Mouse (Mus musculus) splenic B cell, adult 2 months (primary cell): Measurements from ENCODE around the gene Ccdc110.
A peak's percentile ranks its signal among the peaks of the same experiment; 100 is the strongest.

Experiments
- DNase-seq: peaks from one replicate; pipeline ENCODE4 v3.0.0-alpha.2; 2011; ENCODE audit warnings: low read depth, low spot score
- H3K27me3 ChIP-seq: 2 replicates; pipeline ENCODE4 v1.6.1; 2012; ENCODE audit warnings: mild to moderate bottlenecking, low read length, moderate library complexity, mixed read lengths; ENCODE audit not compliant: control insufficient read depth, poor library complexity, insufficient read depth, severe bottlenecking
- H3K36me3 ChIP-seq: 2 replicates; pipeline ENCODE4 v1.6.1; 2012; ENCODE audit warnings: mild to moderate bottlenecking, low read length, moderate library complexity, mixed read lengths; ENCODE audit not compliant: control insufficient read depth, poor library complexity, insufficient read depth, severe bottlenecking

The Ccdc110 gene

GRCm38 (mm10) chr8:45922116-45922515, 12.3 kb upstream of the Ccdc110 start:
- Histone ChIP-seq H3K36me3 (no peaks in the 10 kb centered on the region), H3K27me3 (no peaks in the 10 kb centered on the region)
- DNase-seq, result no peak

GRCm38 (mm10) chr8:45936986-45937385, 2.6 kb downstream of the Ccdc110 start:
- no peaks in the 10 kb centered on the region for H3K36me3 ChIP-seq
- no peaks in the 10 kb centered on the region; the same call in 1 of the 2 replicates for H3K27me3 ChIP-seq
- DNase-seq, result no peak

DNA sequence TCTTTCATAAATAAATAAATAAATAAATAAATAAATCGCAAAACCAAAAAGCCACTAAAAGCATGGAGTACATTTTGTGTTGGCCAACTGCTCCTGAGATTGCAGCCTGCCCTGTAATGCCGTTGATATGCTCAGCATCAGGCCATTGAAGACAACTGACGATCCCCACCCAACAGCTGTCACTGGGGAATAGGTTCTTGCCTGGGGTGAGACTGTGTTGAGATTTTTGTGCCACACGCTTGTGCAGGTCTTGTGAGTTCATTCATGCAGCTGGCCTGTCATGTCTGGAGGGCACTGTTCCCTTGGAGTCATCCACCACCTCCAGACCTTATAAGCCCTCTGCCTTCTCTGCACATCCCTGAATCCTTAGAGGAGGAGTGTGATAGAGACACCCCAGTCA, 11.9 kb downstream of the Ccdc110 start:
- DNase-seq, result no peak
- Histone ChIP-seq H3K27me3 (no peaks in the 10 kb centered on the region), H3K36me3 (no peaks in the 10 kb centered on the region)

GRCm38 (mm10) chr8:45950622-45951021, 16.2 kb downstream of the Ccdc110 start:
- no peaks in the 10 kb centered on the region for H3K27me3 ChIP-seq
- no peaks in the 10 kb centered on the region for H3K36me3 ChIP-seq
- DNase-seq, result no peak

GRCm38 (mm10) chr8:45970894-45971293, 36.5 kb downstream of the Ccdc110 start:
- peak; percentile 18 for DNase-seq
- Histone ChIP-seq H3K36me3 (no peaks in the 10 kb centered on the region), H3K27me3 (no peaks in the 10 kb centered on the region)

- H3K27me3 ChIP-seq, result no peaks in the 10 kb centered on the region
- no peak for DNase-seq
- H3K36me3 ChIP-seq, result 0 out of 2 replicates have a peak, but pooled peaks cover 3% of the 10 kb centered on the region
Observed at GRCm38 (mm10) chr8:45973988-45974505, 39.6 kb downstream of the Ccdc110 start.

- DNase-seq, result peak; percentile 99
- Histone ChIP-seq H3K27me3 (no peaks in the 10 kb centered on the region), H3K36me3 (0 out of 2 replicates have a peak, but pooled peaks cover 5% of the 10 kb centered on the region)
Observed at GRCm38 (mm10) chr8:45975126-45975836, 40.9 kb downstream of the Ccdc110 start, which contains the start of the genes 1700029J07Rik and Ufsp2. 1700029J07Rik (minus strand) TSS chr8:45975252. Ufsp2 (plus strand) TSS chr8:45975528.

- H3K36me3 ChIP-seq, result peaks cover 7% of the 10 kb centered on the region; the same call in 1 of the 2 replicates
- H3K27me3 ChIP-seq, result no peaks in the 10 kb centered on the region
- no peak for DNase-seq
Observed at GRCm38 (mm10) chr8:45975837-45976468, 41.5 kb downstream of the Ccdc110 start.

DNA sequence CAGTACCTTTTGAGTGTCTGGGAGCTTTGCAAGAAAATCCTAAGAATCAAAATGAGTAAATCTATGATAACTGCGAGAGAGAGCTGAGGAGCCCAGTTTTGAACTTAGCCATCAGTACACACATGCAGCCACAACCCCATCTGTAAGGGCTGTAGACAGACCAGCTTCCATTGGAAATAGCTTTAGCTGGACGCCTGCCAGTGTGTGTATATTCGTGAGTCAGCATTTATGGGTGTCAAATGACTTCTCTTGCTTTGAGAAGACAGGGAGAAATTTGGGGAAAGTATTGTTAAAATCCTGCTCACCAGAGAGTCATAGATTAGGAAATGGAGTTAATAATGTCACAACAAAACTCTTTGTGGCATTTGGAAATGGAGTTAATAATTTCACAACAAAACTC, 52.2 kb downstream of the Ccdc110 start:
- no peak for DNase-seq
- H3K27me3 ChIP-seq, result no peaks in the 10 kb centered on the region
- H3K36me3 ChIP-seq, result peaks cover 11% of the 10 kb centered on the region; the same call in 1 of the 2 replicates

GRCm38 (mm10) chr8:45988189-45988588, 53.8 kb downstream of the Ccdc110 start:
- DNase-seq, result no peak
- Histone ChIP-seq H3K36me3 (peaks cover 5% of the 10 kb centered on the region; the same call in 1 of the 2 replicates), H3K27me3 (no peaks in the 10 kb centered on the region)

- Histone ChIP-seq H3K27me3 (no peaks in the 10 kb centered on the region), H3K36me3 (no peaks in the 10 kb centered on the region; the same call in 1 of the 2 replicates)
- DNase-seq, result peak; percentile 51
Observed at GRCm38 (mm10) chr8:45990631-45991310, 56.4 kb downstream of the Ccdc110 start.
